Mouse (Mus musculus): ENCODE measurements at regions not wholly inside any gene's neighbourhood (a gene's known extent, or its start where the extent isn't known, plus 50 kb on each side); places are given as distances from the start of the nearest gene placed in this dataset.

GRCm38 (mm10) chr2:167847281-167848077 is 84.4 kb upstream of the Ptpn1 start:
- H3K4me2 ChIP-seq: no peak overlapping the region
- no peak for ATAC-seq (ENCODE audit: insufficient number of reproducible peaks, low FRiP score)
- 68% methylated on average over 12 of the region's 12 CpGs for WGBS
- H3K27ac ChIP-seq (ENCODE audit: poor library complexity, severe bottlenecking): no peak overlapping the region
- no peaks in the 10 kb centered on the region for H3K36me3 ChIP-seq
- peaks cover 79% of the 10 kb centered on the region for H3K4me1 ChIP-seq (replicated peaks)
- H3K9me3 ChIP-seq (replicated peaks): no peaks in the 10 kb centered on the region
- H3K9ac ChIP-seq: no peak overlapping the region
- H3K4me3 ChIP-seq: no peak overlapping the region
- no peaks in the 10 kb centered on the region for H3K27me3 ChIP-seq (replicated peaks)

DNA sequence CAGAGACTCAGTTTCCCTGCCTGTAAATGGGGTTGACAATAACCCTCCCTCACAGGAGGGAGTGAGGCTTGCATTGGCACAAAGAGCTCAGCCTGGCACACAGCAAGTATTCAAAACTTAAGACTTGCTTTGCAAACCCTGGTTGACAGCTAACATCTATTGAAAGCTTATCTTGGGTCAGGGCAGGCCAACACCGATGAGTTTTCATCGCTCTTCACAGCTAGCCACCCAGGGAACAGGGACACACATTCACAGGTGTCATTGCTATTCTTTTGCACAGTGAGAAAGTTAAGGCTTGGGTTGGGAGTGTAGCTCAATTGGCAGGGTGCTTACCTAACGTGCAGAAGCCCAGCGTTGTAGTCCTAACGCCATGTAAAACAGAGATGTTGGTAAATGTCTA is 86.5 kb upstream of the Ptpn1 start:
- Histone ChIP-seq H3K27ac (ENCODE audit: poor library complexity, severe bottlenecking) (no peak overlapping the region), H3K4me3 (no peak overlapping the region), H3K9me3 (replicated peaks) (no peaks in the 10 kb centered on the region), H3K9ac (no peak overlapping the region), H3K27me3 (replicated peaks) (no peaks in the 10 kb centered on the region), H3K4me2 (no peak overlapping the region), H3K36me3 (no peaks in the 10 kb centered on the region), H3K4me1 (replicated peaks) (peaks cover 75% of the 10 kb centered on the region)
- no peak for ATAC-seq (ENCODE audit: insufficient number of reproducible peaks, low FRiP score)
- WGBS: 72% methylated on average over 5 of the region's 5 CpGs

- no peak for ATAC-seq (ENCODE audit: insufficient number of reproducible peaks, low FRiP score)
- no peak overlapping the region for H3K27ac ChIP-seq (ENCODE audit: poor library complexity, severe bottlenecking)
- WGBS: 47% methylated on average over 7 of the region's 7 CpGs
- no peak overlapping the region for H3K9ac ChIP-seq
- peaks cover 75% of the 10 kb centered on the region for H3K4me1 ChIP-seq (replicated peaks)
- no peak overlapping the region for H3K4me3 ChIP-seq
- H3K9me3 ChIP-seq (replicated peaks): no peaks in the 10 kb centered on the region
- H3K27me3 ChIP-seq (replicated peaks): no peaks in the 10 kb centered on the region
- H3K4me2 ChIP-seq: no peak overlapping the region
- no peaks in the 10 kb centered on the region for H3K36me3 ChIP-seq
Measured at GRCm38 (mm10) chr2:167844556-167844955, 87.3 kb upstream of the Ptpn1 start.

DNA sequence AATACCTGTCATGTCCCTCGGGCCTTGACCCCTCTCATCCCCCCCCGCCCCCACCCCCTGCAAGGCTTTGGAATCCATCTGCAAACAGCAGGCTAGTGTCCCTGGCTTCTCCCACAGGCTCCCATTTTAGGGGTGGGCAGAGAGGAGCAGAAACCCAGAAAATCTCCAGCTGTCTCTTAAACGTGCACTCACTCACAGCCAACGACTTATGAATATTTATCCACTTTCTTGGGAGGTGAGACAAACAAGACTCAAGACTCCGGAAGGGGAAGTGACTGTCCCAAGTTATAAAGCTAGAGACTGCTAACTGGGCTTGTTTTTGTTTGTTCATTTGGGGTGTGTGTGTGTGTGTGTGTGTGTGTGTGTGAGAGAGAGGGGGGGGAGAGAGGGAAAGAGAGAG is 87.9 kb upstream of the Ptpn1 start:
- H3K36me3 ChIP-seq: no peaks in the 10 kb centered on the region
- no peaks in the 10 kb centered on the region for H3K9me3 ChIP-seq (replicated peaks)
- peaks cover 73% of the 10 kb centered on the region for H3K4me1 ChIP-seq (replicated peaks)
- 0 out of 2 replicates have a peak overlapping the region, but pooled peaks have one; percentile 4 for H3K9ac ChIP-seq
- no peak overlapping the region for H3K27ac ChIP-seq (ENCODE audit: poor library complexity, severe bottlenecking)
- ATAC-seq (ENCODE audit: insufficient number of reproducible peaks, low FRiP score): no peak
- WGBS: 69% methylated on average over 5 of the region's 5 CpGs
- no peak overlapping the region for H3K4me3 ChIP-seq
- H3K4me2 ChIP-seq: no peak overlapping the region
- H3K27me3 ChIP-seq (replicated peaks): 0 out of 2 replicates have a peak, but pooled peaks cover under 1% of the 10 kb centered on the region

- no peak for ATAC-seq (ENCODE audit: insufficient number of reproducible peaks, low FRiP score)
- Histone ChIP-seq H3K9ac (no peak overlapping the region), H3K4me2 (no peak overlapping the region), H3K4me3 (no peak overlapping the region), H3K9me3 (replicated peaks) (no peaks in the 10 kb centered on the region), H3K27ac (ENCODE audit: poor library complexity, severe bottlenecking) (peak overlapping the region; percentile 6), H3K4me1 (replicated peaks) (peaks cover 65% of the 10 kb centered on the region), H3K27me3 (replicated peaks) (peaks cover 6% of the 10 kb centered on the region; the same call in 1 of the 2 replicates), H3K36me3 (no peaks in the 10 kb centered on the region)
- WGBS: 47% methylated on average over 2 of the region's 2 CpGs
Measured at GRCm38 (mm10) chr2:167842993-167843392, 88.9 kb upstream of the Ptpn1 start.

DNA sequence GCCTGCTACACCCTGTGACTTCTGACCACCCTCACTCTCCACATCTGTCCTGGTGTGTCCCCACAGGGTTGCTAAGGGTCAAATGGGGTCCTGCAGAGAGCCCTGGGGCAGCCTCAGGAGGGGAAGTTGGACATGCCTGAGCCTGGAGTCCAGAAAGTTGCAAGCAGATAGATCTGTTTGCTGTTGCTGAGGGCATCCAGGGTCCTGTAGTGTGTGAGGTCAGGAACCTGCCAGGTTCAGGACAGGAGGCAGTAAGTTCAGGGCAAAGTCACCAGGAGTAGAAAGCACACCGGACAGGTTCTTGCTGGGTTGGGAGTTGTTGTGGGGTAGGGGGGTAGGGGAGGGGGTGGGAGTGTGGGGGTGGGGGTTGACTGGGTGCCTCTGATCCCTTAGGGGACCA is 89.4 kb upstream of the Ptpn1 start:
- Histone ChIP-seq H3K9me3 (replicated peaks) (no peaks in the 10 kb centered on the region), H3K27ac (ENCODE audit: poor library complexity, severe bottlenecking) (peak overlapping the region; percentile 6; the same call in 1 of the 2 replicates), H3K4me2 (no peak overlapping the region), H3K4me3 (no peak overlapping the region), H3K4me1 (replicated peaks) (peaks cover 68% of the 10 kb centered on the region), H3K36me3 (no peaks in the 10 kb centered on the region), H3K27me3 (replicated peaks) (peaks cover 6% of the 10 kb centered on the region; the same call in 1 of the 2 replicates), H3K9ac (no peak overlapping the region; the same call in 1 of the 2 replicates)
- 75% methylated on average over 1 of the region's 1 CpGs for WGBS
- ATAC-seq (ENCODE audit: insufficient number of reproducible peaks, low FRiP score): no peak

- Histone ChIP-seq H3K9me3 (replicated peaks) (no peaks in the 10 kb centered on the region), H3K36me3 (no peaks in the 10 kb centered on the region), H3K4me3 (no peak overlapping the region), H3K27me3 (replicated peaks) (peaks cover 6% of the 10 kb centered on the region; the same call in 1 of the 2 replicates), H3K9ac (peak overlapping the region; percentile 49; the same call in 1 of the 2 replicates), H3K4me2 (no peak overlapping the region), H3K27ac (ENCODE audit: poor library complexity, severe bottlenecking) (no peak overlapping the region), H3K4me1 (replicated peaks) (peaks cover 68% of the 10 kb centered on the region)
- ATAC-seq (ENCODE audit: insufficient number of reproducible peaks, low FRiP score): no peak
- 25% methylated on average over 22 of the region's 22 CpGs for WGBS
Measured at GRCm38 (mm10) chr2:167841339-167842240, 90.3 kb upstream of the Ptpn1 start.

- H3K9ac ChIP-seq: peak overlapping the region; percentile 40; the same call in 1 of the 2 replicates
- peaks cover 6% of the 10 kb centered on the region; the same call in 1 of the 2 replicates for H3K27me3 ChIP-seq (replicated peaks)
- H3K4me3 ChIP-seq: no peak overlapping the region
- ATAC-seq (ENCODE audit: insufficient number of reproducible peaks, low FRiP score): no peak
- peak overlapping the region; percentile 2; the same call in 1 of the 2 replicates for H3K27ac ChIP-seq (ENCODE audit: poor library complexity, severe bottlenecking)
- H3K4me2 ChIP-seq: no peak overlapping the region
- H3K36me3 ChIP-seq: no peaks in the 10 kb centered on the region
- peaks cover 72% of the 10 kb centered on the region for H3K4me1 ChIP-seq (replicated peaks)
- no peaks in the 10 kb centered on the region for H3K9me3 ChIP-seq (replicated peaks)
- WGBS: 44% methylated on average over 9 of the region's 9 CpGs
Measured at GRCm38 (mm10) chr2:167840344-167840743, 91.5 kb upstream of the Ptpn1 start.

DNA sequence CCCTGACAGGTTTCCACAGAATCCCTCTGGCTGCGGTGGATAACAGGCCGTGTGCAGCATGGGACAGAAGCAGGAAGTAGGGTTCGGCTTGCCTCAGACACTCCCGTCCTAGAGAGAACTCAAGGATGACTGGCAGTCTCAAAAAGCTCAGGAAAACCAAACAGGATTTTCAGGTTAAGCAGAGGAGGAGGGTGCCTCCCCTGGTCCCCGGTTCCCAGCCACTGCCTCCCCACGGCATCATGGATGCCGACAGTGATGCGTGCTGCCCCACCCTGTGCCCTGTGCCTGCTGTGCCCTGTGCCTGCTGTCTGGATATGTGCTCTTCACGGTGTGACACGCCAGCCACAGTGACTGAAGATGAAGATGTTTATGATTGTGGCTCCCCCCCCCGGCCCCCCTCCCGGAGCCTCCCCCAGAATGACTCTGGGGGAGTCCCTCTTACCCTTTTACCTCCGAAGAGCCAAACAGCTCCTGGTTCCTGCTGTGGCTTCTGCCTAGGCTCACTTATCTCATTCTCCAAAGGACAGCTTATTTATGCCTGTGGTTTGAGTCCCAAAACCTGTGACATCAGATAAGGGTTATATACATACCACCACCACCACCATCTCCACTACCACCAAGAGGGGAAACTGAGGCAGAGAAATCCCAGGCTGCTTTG is 92.4 kb upstream of the Ptpn1 start:
- H3K36me3 ChIP-seq: no peaks in the 10 kb centered on the region
- peaks cover 72% of the 10 kb centered on the region for H3K4me1 ChIP-seq (replicated peaks)
- H3K4me2 ChIP-seq: no peak overlapping the region
- no peaks in the 10 kb centered on the region for H3K9me3 ChIP-seq (replicated peaks)
- peaks cover 6% of the 10 kb centered on the region; the same call in 1 of the 2 replicates for H3K27me3 ChIP-seq (replicated peaks)
- H3K9ac ChIP-seq: no peak overlapping the region
- no peak for ATAC-seq (ENCODE audit: insufficient number of reproducible peaks, low FRiP score)
- 61% methylated on average over 13 of the region's 13 CpGs for WGBS
- H3K4me3 ChIP-seq: no peak overlapping the region
- H3K27ac ChIP-seq (ENCODE audit: poor library complexity, severe bottlenecking): no peak overlapping the region

GRCm38 (mm10) chr2:167837596-167837995 is 94.3 kb upstream of the Ptpn1 start:
- ATAC-seq (ENCODE audit: insufficient number of reproducible peaks, low FRiP score): no peak
- Histone ChIP-seq H3K9ac (no peak overlapping the region), H3K4me2 (no peak overlapping the region), H3K27ac (ENCODE audit: poor library complexity, severe bottlenecking) (no peak overlapping the region), H3K4me1 (replicated peaks) (peaks cover 74% of the 10 kb centered on the region), H3K9me3 (replicated peaks) (no peaks in the 10 kb centered on the region), H3K27me3 (replicated peaks) (peaks cover 6% of the 10 kb centered on the region; the same call in 1 of the 2 replicates), H3K36me3 (no peaks in the 10 kb centered on the region), H3K4me3 (no peak overlapping the region)
- WGBS: 28% methylated on average over 4 of the region's 4 CpGs

Data from heart, embryonic 12.5 days (tissue).